Mouse (Mus musculus): ENCODE data around the gene Ufm1.

The Ufm1 gene

DNA sequence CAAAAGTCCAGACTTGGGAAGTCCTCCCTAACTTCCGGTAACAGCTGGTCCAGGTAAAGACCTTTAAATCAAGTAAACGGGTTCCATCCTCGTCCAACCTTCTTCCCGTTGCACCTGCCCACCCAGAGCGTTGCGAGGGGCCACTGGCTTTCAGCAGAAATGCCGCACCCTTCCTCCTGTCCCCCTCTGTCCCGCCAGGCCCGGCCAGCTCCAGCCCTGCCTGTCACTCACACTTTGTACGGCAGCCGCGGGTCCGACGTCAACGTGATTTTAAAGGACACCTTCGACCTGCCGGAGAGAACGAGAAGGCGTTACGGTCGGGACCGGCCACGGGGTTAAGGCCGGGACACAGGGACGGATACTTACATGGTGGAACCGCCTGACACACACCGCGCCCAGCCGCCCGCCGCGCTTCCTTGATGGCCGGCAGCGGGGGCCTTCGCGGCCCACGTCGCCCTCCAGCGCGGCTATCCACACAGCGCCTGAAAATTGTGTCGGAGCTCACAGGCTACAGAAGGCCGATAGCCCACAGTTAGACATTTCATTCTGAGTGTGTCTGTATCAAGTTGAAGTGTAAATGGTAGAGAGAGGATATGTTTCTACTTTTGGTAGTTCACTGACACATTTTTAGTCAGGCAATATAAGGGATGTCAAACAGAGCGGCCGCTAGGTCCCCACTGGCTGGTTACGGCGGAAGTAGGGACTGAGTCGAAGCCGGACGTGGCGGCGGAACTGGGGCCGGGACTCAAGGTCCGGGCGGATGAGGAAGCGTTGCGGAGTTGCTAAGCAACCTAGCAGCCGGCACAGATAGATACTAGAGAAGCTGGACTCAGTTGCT is at the start of gene Ufm1:
Ufm1 (minus strand) TSS at position 448 of the 838 bp plus-strand sequence.
- DNase-seq = peak; percentile 95

DNA sequence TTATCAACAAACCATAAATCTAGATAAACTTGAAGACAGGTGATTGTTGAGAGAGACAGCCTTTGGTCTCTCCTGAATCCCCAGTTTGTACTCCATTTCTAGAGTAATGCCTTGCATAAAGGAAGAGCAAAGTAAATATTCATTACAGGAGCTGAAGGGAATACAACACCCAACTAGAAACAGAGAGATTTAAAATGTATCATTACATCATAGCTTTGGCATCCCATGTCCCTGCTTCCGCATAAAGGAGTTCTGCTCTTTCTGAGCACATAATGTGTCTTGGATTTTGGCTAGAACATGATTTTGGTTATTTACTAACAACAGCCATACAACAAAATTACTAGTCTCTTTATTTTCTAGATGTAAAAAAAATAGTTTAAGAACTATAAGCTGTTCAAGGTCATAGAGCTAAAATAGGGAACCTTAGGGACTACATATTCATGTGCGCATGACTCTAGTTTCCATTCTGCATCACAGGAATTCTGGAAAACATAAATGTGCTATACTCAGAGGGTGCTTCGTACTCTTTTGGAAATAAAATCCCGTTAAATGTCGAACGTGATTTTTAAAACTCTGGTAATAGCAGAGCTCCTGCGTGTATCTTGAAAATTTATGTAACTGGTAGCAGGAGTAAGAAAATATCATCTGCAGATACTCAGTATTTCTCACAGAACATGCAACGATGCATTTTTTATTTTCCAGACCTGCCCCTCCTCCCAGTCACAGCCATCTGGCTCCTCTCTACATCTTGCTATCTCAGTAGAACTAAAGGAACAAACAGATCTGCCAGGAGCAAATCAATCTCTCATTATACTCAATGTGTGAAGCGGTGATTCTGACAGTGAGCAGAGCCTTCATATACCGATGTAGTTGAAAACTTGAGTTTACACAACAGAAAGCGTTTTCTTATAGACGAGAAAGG is 27.2 kb upstream of the Ufm1 start:
- DNase-seq = peak; percentile 1

- no peak for DNase-seq
These were observed 8.0 kb upstream of the Ufm1 start for GRCm38 (mm10) chr3:53871596-53871995.

DNA sequence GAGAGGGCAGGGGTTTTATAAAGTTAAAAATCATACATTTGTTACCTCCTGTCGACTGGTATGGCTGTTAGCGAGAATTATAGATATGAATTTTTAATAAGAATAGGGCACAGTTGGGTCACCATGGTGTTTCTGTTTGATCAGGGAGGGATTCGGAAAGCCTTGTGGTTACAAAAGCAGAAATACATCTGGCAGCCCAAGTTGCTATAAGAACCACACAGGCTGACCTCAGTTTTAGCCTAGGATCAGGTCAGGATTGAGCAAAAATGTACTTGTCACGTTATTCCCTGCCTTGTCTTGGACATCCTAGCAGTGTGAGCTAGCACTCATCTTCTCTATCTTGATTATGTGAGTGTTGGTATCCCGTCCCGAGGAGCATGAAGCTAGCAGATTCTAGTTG is 6.9 kb upstream of the Ufm1 start:
- no peak for DNase-seq

DNA sequence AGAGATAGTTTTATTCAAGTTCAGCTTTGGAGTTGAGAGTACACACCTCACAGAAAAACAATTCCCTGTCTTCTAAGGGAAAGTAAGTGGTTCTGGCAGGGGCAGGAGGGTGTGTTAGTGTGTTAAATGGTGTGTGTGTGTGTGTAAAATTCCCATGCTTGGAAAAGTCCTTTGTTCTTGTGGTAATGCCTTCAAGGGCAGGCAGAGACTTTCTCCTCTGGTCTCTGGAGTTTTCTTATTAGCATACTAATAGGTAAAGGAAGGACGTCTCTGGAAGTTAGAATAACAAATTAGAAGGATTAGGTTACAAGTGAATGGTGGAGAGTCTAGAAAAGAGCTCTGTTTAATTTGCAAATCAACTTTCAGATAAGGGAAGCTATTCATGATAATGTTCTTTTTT is 5.6 kb upstream of the Ufm1 start:
- no peak for DNase-seq

- no peak for DNase-seq
These were observed 4.6 kb upstream of the Ufm1 start for GRCm38 (mm10) chr3:53868212-53868611.

- DNase-seq = no peak
These were observed 8.8 kb downstream of the Ufm1 start for GRCm38 (mm10) chr3:53854831-53855230.

DNA sequence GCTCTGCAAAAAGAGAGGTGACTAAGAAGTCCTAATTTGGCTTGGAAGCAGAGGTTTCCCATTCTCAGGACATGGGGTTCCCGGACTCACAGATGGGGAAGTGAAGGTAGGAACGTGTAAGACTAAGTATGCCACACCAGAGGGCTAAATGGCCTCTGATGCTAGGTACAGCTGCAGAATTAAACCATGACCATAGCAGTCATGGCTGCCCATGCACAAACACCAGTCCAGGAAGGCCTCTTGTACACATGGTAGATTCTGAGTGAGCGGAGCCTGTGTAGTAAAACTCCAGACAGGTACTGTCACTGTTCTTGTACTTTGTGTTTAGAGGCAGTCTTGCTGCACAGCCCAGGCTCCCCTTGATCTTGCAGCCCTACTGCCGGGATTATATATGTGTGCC is 9.4 kb downstream of the Ufm1 start:
- DNase-seq = no peak

DNA sequence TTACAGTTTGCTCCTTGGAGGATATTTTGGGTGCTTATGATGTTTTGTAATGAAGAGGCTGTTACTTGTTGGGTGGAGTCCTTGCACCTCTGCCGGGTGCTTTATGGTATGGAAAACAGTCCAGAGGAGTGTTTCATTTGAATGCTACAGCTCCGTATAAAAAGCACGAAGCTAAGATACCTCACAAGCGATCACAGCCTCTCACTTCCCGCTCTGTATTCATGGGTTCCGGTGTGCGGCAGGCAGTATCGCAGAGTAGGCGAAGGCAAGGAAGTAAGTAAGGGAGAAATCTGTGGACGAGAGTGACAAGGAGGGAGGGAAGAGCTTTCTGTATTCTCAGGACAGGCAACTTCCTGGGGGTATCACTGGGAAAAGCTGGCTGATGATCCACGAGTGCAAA is 15.4 kb downstream of the Ufm1 start:
- DNase-seq = no peak

DNA sequence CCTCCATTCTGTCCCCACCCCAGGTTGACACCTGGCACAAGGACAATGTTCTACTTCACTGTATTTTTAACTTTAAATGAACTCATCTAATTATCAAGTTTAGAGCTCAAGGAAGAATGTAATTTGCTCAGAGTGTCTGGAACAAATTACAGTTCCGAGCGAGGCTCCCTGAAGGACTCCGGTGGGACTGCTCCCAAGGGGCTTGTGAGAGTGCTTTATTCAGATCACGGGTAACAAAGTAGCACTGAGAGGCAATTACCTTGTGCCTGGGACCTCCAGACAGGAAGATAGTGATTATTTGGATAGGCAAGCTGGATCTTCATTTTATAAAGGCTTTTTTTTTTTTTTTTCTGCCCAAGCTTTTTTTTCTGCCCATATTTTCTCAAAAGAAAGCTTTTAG is 15.9 kb downstream of the Ufm1 start:
- no peak for DNase-seq

GRCm38 (mm10) chr3:53846206-53846928 is 17.3 kb downstream of the Ufm1 start:
- DNase-seq = no peak

DNA sequence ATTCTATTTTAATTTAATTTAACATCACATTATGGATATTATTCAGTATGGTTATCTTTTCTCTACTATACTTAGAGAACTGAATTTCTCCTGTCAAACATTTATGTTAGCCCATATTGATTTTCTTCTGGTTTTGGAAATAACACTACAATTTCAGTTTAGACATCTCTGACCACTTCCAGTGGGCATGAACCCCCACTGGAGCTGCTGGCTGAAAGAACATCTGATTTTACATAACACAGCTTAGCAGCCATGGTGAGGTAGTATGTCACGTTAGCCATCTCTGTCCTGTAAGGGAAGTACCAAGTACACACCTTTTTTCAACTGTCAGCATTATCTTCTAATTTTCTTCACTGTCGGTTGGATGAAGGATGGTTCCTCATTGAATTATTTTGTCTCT is 18.8 kb downstream of the Ufm1 start, which contains the start of gene Gm10985:
Gm10985 (plus strand) TSS at position 301 of the 400 bp plus-strand sequence.
- no peak for DNase-seq

GRCm38 (mm10) chr3:53834238-53834637 is 29.4 kb downstream of the Ufm1 start:
- DNase-seq = no peak

- no peak for DNase-seq
These were observed 50.1 kb downstream of the Ufm1 start for GRCm38 (mm10) chr3:53813421-53813977.
